In genomic region chr13:84066960-84067665, GRCm38 (mm10) we compare ENCODE assay signal across 15 mouse cellular contexts.
DNase-seq lines count a peak whose midpoint lies in the region; ATAC-seq lines count a peak whose summit lies in the region.
"Had no signal": no experiment of that assay in that cellular context is flagged by ENCODE, and none has a peak within 500 bp of the region (broad histone marks: within the 10 kb centered on the region; RNA-seq: fewer than 3 reads in every experiment).

No protein-coding gene starts in this region.

- H3K4me2 ChIP-seq in hindbrain, embryonic 12.5 days (replicated peaks): no peak overlapping the region
- H3K4me2 ChIP-seq in midbrain, embryonic 16.5 days (ENCODE audit: low read length): peak overlapping the region; percentile 16; the same call in 1 of the 2 replicates
- H3K4me2 ChIP-seq: heart, embryonic 13.5 days had no signal

- no peaks in the 10 kb centered on the region for H3K27me3 ChIP-seq in hindbrain, embryonic 12.5 days
- no peaks in the 10 kb centered on the region for H3K27me3 ChIP-seq in midbrain, embryonic 16.5 days (ENCODE audit: control insufficient read depth, insufficient read depth, low read depth, low read length)
- H3K27me3 ChIP-seq: heart, embryonic 13.5 days had no signal

- no peaks in the 10 kb centered on the region for H3K9me3 ChIP-seq in hindbrain, embryonic 12.5 days (replicated peaks)
- H3K9me3 ChIP-seq in midbrain, embryonic 16.5 days (replicated peaks; ENCODE audit: control insufficient read depth, low read length, poor library complexity, severe bottlenecking): no peaks in the 10 kb centered on the region
- H3K9me3 ChIP-seq: heart, embryonic 13.5 days had no signal

- no peak overlapping the region for H3K4me3 ChIP-seq in hindbrain, embryonic 12.5 days
- no peak overlapping the region for H3K4me3 ChIP-seq in midbrain, embryonic 16.5 days (ENCODE audit: low read depth, low read length)
- H3K4me3 ChIP-seq: erythroblast, embryonic 14.5 days; heart, embryonic 13.5 days had no signal

- DNase-seq in cerebellum, adult 18-20 months: peak; percentile 19 to 26
- no peak for DNase-seq in cerebellum, postnatal 4 days (ENCODE audit: low spot score in 2 of 2)
- peak; percentile 33 to 64 for DNase-seq in cerebellum, postnatal 14 days
- DNase-seq in embryo, embryonic 10 days (ENCODE audit: low spot score): no peak
- no peak for DNase-seq in lung, postnatal 10 days
- DNase-seq in urinary bladder, postnatal 25 days (ENCODE audit: low spot score): no peak
- DNase-seq: adrenal gland, postnatal 36 days; gastrocnemius, postnatal 36 days had no signal

- H3K36me3 ChIP-seq in hindbrain, embryonic 12.5 days: no peaks in the 10 kb centered on the region
- no peaks in the 10 kb centered on the region for H3K36me3 ChIP-seq in midbrain, embryonic 16.5 days (ENCODE audit: control insufficient read depth, insufficient read depth, low read length)
- H3K36me3 ChIP-seq: heart, embryonic 13.5 days had no signal

- H3K4me1 ChIP-seq in hindbrain, embryonic 12.5 days: peaks cover 30% of the 10 kb centered on the region
- peaks cover 28% of the 10 kb centered on the region for H3K4me1 ChIP-seq in midbrain, embryonic 16.5 days (ENCODE audit: control insufficient read depth, insufficient read depth, low read length)
- H3K4me1 ChIP-seq: heart, embryonic 13.5 days had no signal

- ATAC-seq in hindbrain, embryonic 12.5 days (ENCODE audit: low FRiP score): no peak
- no peak for ATAC-seq in midbrain, embryonic 16.5 days
- ATAC-seq: intestine, embryonic 16.5 days had no signal

- 40% methylated on average over 4 of the region's 4 CpGs for WGBS in hindbrain, embryonic 12.5 days
- 20% methylated on average over 4 of the region's 4 CpGs for WGBS in midbrain, embryonic 16.5 days

- H3K9ac ChIP-seq in hindbrain, embryonic 12.5 days: no peak overlapping the region
- 0 out of 2 replicates have a peak overlapping the region, but pooled peaks have one; percentile 44 for H3K9ac ChIP-seq in midbrain, embryonic 16.5 days (ENCODE audit: low read depth, low read length)
- H3K9ac ChIP-seq: heart, embryonic 13.5 days; liver, embryonic 14.5 days had no signal

- peak overlapping the region; percentile 85 for H3K27ac ChIP-seq in hindbrain, embryonic 12.5 days
- peak overlapping the region; percentile 93 for H3K27ac ChIP-seq in midbrain, embryonic 16.5 days (ENCODE audit: low read length)
- H3K27ac ChIP-seq: heart, embryonic 13.5 days; liver, embryonic 14.5 days; stomach, postnatal 0 days had no signal

Comparison
In these comparisons a context has a peak if more than half of its experiments do, and no peak if none do; other contexts are left out.
1. DNase-seq: peak in cerebellum, adult 18-20 months (2 of 2) and cerebellum, postnatal 14 days (2 of 2); none in cerebellum, postnatal 4 days (0 of 2), embryo, embryonic 10 days (single experiment), lung, postnatal 10 days (single experiment) and urinary bladder, postnatal 25 days (single experiment).